Mouse (Mus musculus) liver, adult 2 months (tissue): ENCODE data around the gene Pla2g4d. TPM values are rescaled to one million over a fixed set of nuclear protein-coding genes. Genes with fewer than 3 reads are reported as not detected.
A peak's percentile ranks its signal among the peaks of the same experiment; 100 is the strongest.

Source experiments
- DNase-seq: peaks from one replicate; pipeline ENCODE4 v3.0.0-alpha.2; 2011; ENCODE audit warnings: low read depth, low spot score; ENCODE audit errors: extremely low read depth
- H3K27ac ChIP-seq: fragments of 200-500 bp; replicated peaks from 2 replicates; pipeline ENCODE4 v1.5.1; 2012; ENCODE audit warnings: low read depth, mild to moderate bottlenecking, control low read depth, inconsistent platforms, low read length; ENCODE audit not compliant: insufficient read depth
- H3K27me3 ChIP-seq: fragments of 200-500 bp; 2 replicates; pipeline ENCODE4 v1.6.1; 2012; ENCODE audit warnings: mild to moderate bottlenecking, moderate library complexity, low read length, inconsistent platforms; ENCODE audit not compliant: control insufficient read depth, insufficient read depth
- H3K36me3 ChIP-seq: fragments of 200-500 bp; 2 replicates; pipeline ENCODE4 v1.6.1; 2012; ENCODE audit warnings: low read length, inconsistent platforms; ENCODE audit not compliant: control insufficient read depth, insufficient read depth
- H3K4me1 ChIP-seq: fragments of 200-500 bp; 2 replicates; pipeline ENCODE4 v1.6.1; 2011; ENCODE audit warnings: low read length; ENCODE audit not compliant: control insufficient read depth, insufficient read depth
- H3K4me3 ChIP-seq: fragments of 200-500 bp; 2 replicates; pipeline ENCODE4 v1.5.1; 2011; ENCODE audit warnings: low read depth, mild to moderate bottlenecking, control low read depth, low read length, moderate library complexity; ENCODE audit not compliant: insufficient read depth
- H3K79me2 ChIP-seq: fragments of 200-500 bp; 2 replicates; pipeline ENCODE4 v1.6.1; 2012; ENCODE audit warnings: inconsistent platforms, mild to moderate bottlenecking, low read length, moderate library complexity; ENCODE audit not compliant: control insufficient read depth, insufficient read depth
- H3K9ac ChIP-seq: fragments of 200-500 bp; 2 replicates; pipeline ENCODE4 v1.6.1; 2012; ENCODE audit warnings: low read depth, mild to moderate bottlenecking, control low read depth, inconsistent platforms, low read length
- CTCF ChIP-seq: fragments of 200-500 bp; IDR thresholded peaks from 2 replicates; pipeline ENCODE4 v1.5.1; 2011; ENCODE audit warnings: low read depth, low read length, control low read depth
- POLR2A ChIP-seq: fragments of 200-500 bp; IDR thresholded peaks from 2 replicates; pipeline ENCODE4 v1.6.1; 2011; ENCODE audit warnings: low read length, control low read depth; ENCODE audit not compliant: insufficient read depth; ENCODE audit errors: extremely low read depth
- WGBS: fragments of 180-500 bp; shearing (Covaris S2); methylation state at CpG from one replicate; pipeline ENCODE4 v1.1.7; 2018; 5-methylcytosine and 5-hydroxymethylcytosine counted together
- polyA plus RNA-seq: library from polyadenylated mRNA; depleted of rRNA; stranded (reverse); fragments of >200 nt; gene quantifications from 2 replicates; pipeline ENCODE4 v1.2.3, GENCODE M21; 2012
- total RNA-seq: library from RNA; depleted of rRNA; stranded (reverse); fragments of >200 nt; gene quantifications from 2 replicates; pipeline ENCODE4 v1.2.3, GENCODE M21; 2014

Gene Pla2g4d
- total and polyA plus RNA-seq, 2 experiments = not detected

- no peak overlapping the region for H3K9ac ChIP-seq
- WGBS = 77% methylated on average over 3 of the region's 3 CpGs
- no peak overlapping the region for H3K4me3 ChIP-seq
- no peaks in the 10 kb centered on the region for H3K79me2 ChIP-seq
- H3K27ac ChIP-seq = no peak overlapping the region
- DNase-seq = no peak
- TF ChIP-seq POLR2A (no peak), CTCF (no peak)
- no peaks in the 10 kb centered on the region for H3K36me3 ChIP-seq
- H3K27me3 ChIP-seq = no peaks in the 10 kb centered on the region; the same call in 1 of the 2 replicates
- H3K4me1 ChIP-seq = no peaks in the 10 kb centered on the region
These were observed 27.7 kb downstream of the Pla2g4d start for GRCm38 (mm10) chr2:120261346-120261745.

GRCm38 (mm10) chr2:120256259-120256658, 32.7 kb downstream of the Pla2g4d start:
- no peak for DNase-seq
- Histone ChIP-seq H3K4me3 (no peak overlapping the region), H3K4me1 (no peaks in the 10 kb centered on the region), H3K79me2 (no peaks in the 10 kb centered on the region), H3K27me3 (no peaks in the 10 kb centered on the region), H3K36me3 (no peaks in the 10 kb centered on the region), H3K27ac (no peak overlapping the region), H3K9ac (no peak overlapping the region)
- TF ChIP-seq CTCF (no peak), POLR2A (no peak)

- no peak for DNase-seq
- TF ChIP-seq POLR2A (no peak), CTCF (no peak)
- H3K79me2 ChIP-seq = no peaks in the 10 kb centered on the region
- H3K4me1 ChIP-seq = no peaks in the 10 kb centered on the region
- no peaks in the 10 kb centered on the region for H3K36me3 ChIP-seq
- H3K9ac ChIP-seq = no peak overlapping the region
- H3K4me3 ChIP-seq = no peak overlapping the region
- no peak overlapping the region for H3K27ac ChIP-seq
- no peaks in the 10 kb centered on the region for H3K27me3 ChIP-seq
- 89% methylated on average over 6 of the region's 6 CpGs for WGBS
These were observed 36.4 kb downstream of the Pla2g4d start for GRCm38 (mm10) chr2:120252644-120253043.

GRCm38 (mm10) chr2:120245421-120246016, 43.5 kb downstream of the Pla2g4d start:
- DNase-seq = no peak
- Histone ChIP-seq H3K27me3 (peaks cover 10% of the 10 kb centered on the region; the same call in 1 of the 2 replicates), H3K4me3 (no peak overlapping the region), H3K79me2 (no peaks in the 10 kb centered on the region), H3K9ac (no peak overlapping the region), H3K4me1 (no peaks in the 10 kb centered on the region), H3K36me3 (no peaks in the 10 kb centered on the region), H3K27ac (no peak overlapping the region)
- TF ChIP-seq CTCF (0 out of 2 replicates have a peak, but pooled peaks have one; percentile 3), POLR2A (no peak)
- whole genome bisulfite sequencing = 18% methylated on average over 9 of the region's 9 CpGs

- DNase-seq = no peak
- Histone ChIP-seq H3K36me3 (no peaks in the 10 kb centered on the region), H3K4me1 (no peaks in the 10 kb centered on the region), H3K4me3 (no peak within 1 kb of the TSS), H3K79me2 (no peaks in the 10 kb centered on the region), H3K9ac (no peak within 1 kb of the TSS), H3K27ac (no peak within 1 kb of the TSS), H3K27me3 (peaks cover 10% of the 10 kb centered on the region; the same call in 1 of the 2 replicates)
- TF ChIP-seq POLR2A (no peak), CTCF (no peak)
- 6% methylated on average over 27 of the region's 27 CpGs for WGBS
These were observed 44.1 kb downstream of the Pla2g4d start, which contains the start of gene Pla2g4e for GRCm38 (mm10) chr2:120244679-120245420. Pla2g4e (minus strand) TSS chr2:120245335.

- H3K4me1 ChIP-seq = no peaks in the 10 kb centered on the region
- no peak overlapping the region for H3K27ac ChIP-seq
- TF ChIP-seq POLR2A = no peak
- TF ChIP-seq CTCF = no peak
- no peaks in the 10 kb centered on the region for H3K36me3 ChIP-seq
- no peak overlapping the region for H3K4me3 ChIP-seq
- H3K9ac ChIP-seq = no peak overlapping the region
- WGBS = 93% methylated on average over 2 of the region's 2 CpGs
- no peaks in the 10 kb centered on the region for H3K79me2 ChIP-seq
- H3K27me3 ChIP-seq = peaks cover 10% of the 10 kb centered on the region; the same call in 1 of the 2 replicates
- DNase-seq = no peak
These were observed 45.0 kb downstream of the Pla2g4d start for GRCm38 (mm10) chr2:120243995-120244394.
